16 mouse cellular contexts compared by ENCODE assay signal in the genomic region with DNA sequence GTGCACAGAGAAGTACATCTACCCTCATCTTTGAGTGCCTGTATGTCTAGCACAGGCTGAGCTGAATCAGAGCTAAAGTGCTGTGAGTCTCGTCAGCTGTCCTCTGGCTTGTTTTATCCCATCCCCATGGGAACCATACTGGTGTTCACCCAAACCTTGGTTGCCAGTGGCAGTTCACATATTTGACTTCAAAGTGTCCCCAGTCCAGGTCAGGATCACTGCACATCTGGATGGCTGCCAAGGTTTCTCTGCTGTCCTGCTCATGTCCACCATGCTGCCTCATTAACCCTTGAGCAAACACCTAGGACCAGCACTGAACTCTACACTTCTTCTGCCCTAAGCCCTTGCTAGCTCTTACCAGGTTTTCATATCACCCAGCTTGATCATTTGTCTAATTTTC. TPM values are rescaled to one million over a fixed set of nuclear protein-coding genes. Genes with fewer than 3 reads are reported as not detected.
DNase-seq lines count a peak whose midpoint lies in the region; ATAC-seq and TF ChIP-seq lines count a peak whose summit lies in the region.
"Had no signal": no experiment of that assay in that cellular context is flagged by ENCODE, and none has a peak within 500 bp of the region (broad histone marks: within the 10 kb centered on the region; RNA-seq: fewer than 3 reads in every experiment).

No protein-coding gene starts in this region.

- no peaks in the 10 kb centered on the region for H3K36me3 ChIP-seq in liver, embryonic 13.5 days
- no peaks in the 10 kb centered on the region for H3K36me3 ChIP-seq in hindbrain, embryonic 16.5 days (ENCODE audit: control insufficient read depth, insufficient read depth, low read length)
- H3K36me3 ChIP-seq: heart, embryonic 10.5 days had no signal

- POLR2A ChIA-PET in Patski (lab: Charles Lee): no interaction called here

- WGBS in liver, embryonic 13.5 days (ENCODE audit: insufficient replicate concordance): 33% methylated on average over 1 of the region's 1 CpGs
- WGBS in hindbrain, embryonic 16.5 days: 42% methylated on average over 1 of the region's 1 CpGs

- H3K4me2 ChIP-seq in liver, embryonic 13.5 days: no peak overlapping the region
- no peak overlapping the region for H3K4me2 ChIP-seq in hindbrain, embryonic 16.5 days (ENCODE audit: low read length)

- DNase-seq in Muller cell, postnatal 12 days (ENCODE audit: inconsistent ontology term): peak; percentile 44
- no peak for DNase-seq in Patski (ENCODE audit: low read depth, low spot score)
- peak; percentile 48 for DNase-seq in kidney, postnatal 10 days
- no peak for DNase-seq in liver, embryonic 13.5 days
- DNase-seq in frontal cortex, postnatal 10 days (ENCODE audit: low spot score in 2 of 2): no peak
- no peak for DNase-seq in layer of hippocampus, postnatal 25 days (ENCODE audit: extremely low spot score in 1 of 2, low spot score in 1 of 2)
- DNase-seq: gastrocnemius, postnatal 10 days; layer of hippocampus, adult 9-11 months had no signal

- in situ Hi-C loops in Patski (cut with MboI; ENCODE audit: low pct_unique_long_range_greater_than_20kb): no loop called here

- no peaks in the 10 kb centered on the region for H3K4me1 ChIP-seq in liver, embryonic 13.5 days (replicated peaks)
- no peaks in the 10 kb centered on the region for H3K4me1 ChIP-seq in hindbrain, embryonic 16.5 days (ENCODE audit: control insufficient read depth, insufficient read depth, low read depth, low read length)
- H3K4me1 ChIP-seq: heart, embryonic 10.5 days had no signal

- H3K9ac ChIP-seq in liver, embryonic 13.5 days: no peak overlapping the region
- no peak overlapping the region for H3K9ac ChIP-seq in hindbrain, embryonic 16.5 days (ENCODE audit: low read depth, low read length)

- H3K27me3 ChIP-seq in Patski: no peaks in the 10 kb centered on the region
- no peaks in the 10 kb centered on the region for H3K27me3 ChIP-seq in liver, embryonic 13.5 days
- H3K27me3 ChIP-seq in hindbrain, embryonic 16.5 days (replicated peaks; ENCODE audit: control insufficient read depth, insufficient read depth, low read length): no peaks in the 10 kb centered on the region

- CTCF ChIA-PET in Patski (lab: Charles Lee): no interaction called here

- H3K27ac ChIP-seq in liver, embryonic 13.5 days: no peak overlapping the region
- H3K27ac ChIP-seq in hindbrain, embryonic 16.5 days (ENCODE audit: low read depth, low read length): no peak overlapping the region
- H3K27ac ChIP-seq: heart, embryonic 10.5 days had no signal

- H3K4me3 ChIP-seq in liver, embryonic 13.5 days (replicated peaks): no peak overlapping the region
- no peak overlapping the region for H3K4me3 ChIP-seq in hindbrain, embryonic 16.5 days (ENCODE audit: low read length)
- H3K4me3 ChIP-seq: erythroblast, embryonic 14.5 days; heart, embryonic 10.5 days had no signal

- ATAC-seq in Patski: peak; percentile 44
- ATAC-seq in liver, embryonic 13.5 days (ENCODE audit: low read depth): peak; percentile 68; the same call in 1 of the 2 replicates
- ATAC-seq in hindbrain, embryonic 16.5 days: no peak
- ATAC-seq: CD4-positive, CD25-positive, alpha-beta regulatory T cell, adult 4 months; lung, postnatal 0 days had no signal

- no peak for TF ChIP-seq CTCF in Patski (IDR thresholded peaks at IDR 0.05)

- H3K9me3 ChIP-seq in liver, embryonic 13.5 days (replicated peaks): no peaks in the 10 kb centered on the region
- no peaks in the 10 kb centered on the region for H3K9me3 ChIP-seq in hindbrain, embryonic 16.5 days (ENCODE audit: control insufficient read depth, low read length)
- H3K9me3 ChIP-seq: heart, embryonic 10.5 days had no signal

RNA-seq across cellular contexts. Expression of gene Grem1, which starts 7.4 kb away (rescaled TPM):
- polyA plus RNA-seq in Patski (2021): 0.18 TPM
- polyA plus RNA-seq in liver, embryonic 13.5 days (2015; fragmentation: Nextera tagmentation; extraction: Ambion mirVana): 0.13 TPM in 1 of 2 replicates, not detected in the other
- polyA plus RNA-seq in hindbrain, embryonic 16.5 days (2015; fragmentation: Nextera tagmentation; extraction: Ambion mirVana): 1.8 and 2.0 TPM in 2 replicates
- 1 to 10 TPM; 6.3 to 6.9 TPM for total RNA-seq in layer of hippocampus, postnatal 25 days (2021)
- total RNA-seq: heart, postnatal 25 days; MEL; monocyte, adult 5-6 weeks had no signal
- polyA plus RNA-seq: CD4-positive, CD25-positive, alpha-beta regulatory T cell, adult 4 months; erythroblast, embryonic 14.5 days had no signal

Comparison
In these comparisons a context has a peak if more than half of its experiments do, and no peak if none do; other contexts are left out.
1. DNase-seq: peak in Muller cell, postnatal 12 days (single experiment) and kidney, postnatal 10 days (single experiment); none in Patski (single experiment), liver, embryonic 13.5 days (single experiment), frontal cortex, postnatal 10 days (0 of 2) and layer of hippocampus, postnatal 25 days (0 of 2).